Mouse (Mus musculus): ENCODE data around the gene Gm20388. TPM values are rescaled to one million over a fixed set of nuclear protein-coding genes. Genes with fewer than 3 reads are reported as not detected.

Gm20388 gene
- total RNA-seq, 2 experiments from 2014 or later = 1.3 to 8.5 TPM

GRCm38 (mm10) chr8:120478754-120479153, 568.1 kb downstream of the Gm20388 start:
- DNase-seq (ENCODE audit: low spot score in 2 of 2) = no peak

- DNase-seq (ENCODE audit: low spot score in 2 of 2) = no peak
These were observed 569.0 kb downstream of the Gm20388 start for GRCm38 (mm10) chr8:120479691-120480090.

GRCm38 (mm10) chr8:120482015-120482689, 571.5 kb downstream of the Gm20388 start:
- DNase-seq (ENCODE audit: low spot score in 2 of 2) = no peak

GRCm38 (mm10) chr8:120484460-120484859, 573.8 kb downstream of the Gm20388 start:
- DNase-seq (ENCODE audit: low spot score in 2 of 2) = no peak

- no peak for DNase-seq (ENCODE audit: low spot score in 2 of 2)
These were observed 574.5 kb downstream of the Gm20388 start for GRCm38 (mm10) chr8:120485116-120485515.

GRCm38 (mm10) chr8:120485551-120486476, 575.2 kb downstream of the Gm20388 start:
- DNase-seq (ENCODE audit: low spot score in 2 of 2) = no peak

DNA sequence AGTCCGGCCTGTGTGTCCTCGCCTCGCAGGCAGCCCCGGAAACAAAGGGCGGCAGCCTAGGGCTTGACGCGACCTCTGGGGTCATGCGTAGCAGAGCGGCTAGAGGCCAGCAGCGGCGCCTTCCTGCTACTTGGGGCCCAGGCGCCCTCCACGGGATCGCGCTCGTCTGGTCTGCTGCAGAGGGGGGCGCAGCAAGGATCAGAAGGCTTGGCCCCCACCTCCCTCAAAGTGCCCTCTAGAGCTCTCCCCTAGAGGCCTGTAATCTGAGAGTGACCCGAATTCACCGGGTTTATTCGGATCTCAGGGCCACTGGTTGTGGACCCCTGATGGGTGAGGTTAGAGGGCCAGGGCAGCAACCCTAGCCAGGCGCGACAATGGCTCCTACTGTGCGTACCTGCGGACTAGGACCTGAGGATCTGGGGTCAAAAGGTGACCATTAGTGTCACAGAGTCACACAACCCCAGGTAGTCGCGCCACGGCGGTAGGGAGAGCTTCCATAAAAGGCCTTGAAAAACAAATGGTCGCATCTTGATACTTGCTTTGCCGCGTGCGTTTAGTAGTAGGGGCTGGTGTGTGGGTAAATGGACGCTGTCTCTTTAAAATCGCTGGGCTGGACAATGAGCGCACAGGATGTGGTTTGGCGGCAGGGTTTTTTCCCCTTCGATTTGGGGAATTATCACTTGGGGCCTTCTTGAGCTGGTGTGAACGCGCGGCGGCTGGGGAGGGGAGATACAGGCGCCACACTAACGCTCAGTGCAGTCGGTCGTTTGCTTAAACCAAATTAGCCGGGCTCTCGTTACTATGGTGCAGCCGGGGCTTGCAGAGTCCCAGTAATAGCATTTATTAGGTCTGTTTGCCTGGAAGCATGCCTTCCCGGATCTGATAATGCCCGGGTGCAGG, 576.1 kb downstream of the Gm20388 start:
- peak in 1 of 2 experiments; percentile 53 for DNase-seq (ENCODE audit: low spot score in 2 of 2)

DNA sequence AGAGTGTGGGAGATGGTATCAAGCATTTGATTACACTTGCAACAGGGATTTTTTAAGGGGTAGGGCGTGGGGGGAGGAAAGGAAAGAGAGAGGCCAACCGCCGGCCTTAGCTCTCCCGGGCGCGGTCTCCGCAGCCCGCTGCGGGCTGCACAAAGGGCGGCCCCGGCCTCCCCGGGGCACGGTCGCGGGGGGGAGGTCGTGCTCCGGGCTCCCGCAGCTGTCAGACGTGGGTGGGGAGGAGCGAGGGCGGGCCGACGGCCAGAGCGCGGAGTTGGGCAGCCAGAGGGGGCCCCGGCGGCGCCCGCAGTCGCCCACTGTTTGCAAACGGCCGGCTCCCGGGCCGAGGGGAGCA, 576.7 kb downstream of the Gm20388 start:
- peak in 1 of 2 experiments; percentile 63 for DNase-seq (ENCODE audit: low spot score in 2 of 2)

- peak; percentile 68 to 72 for DNase-seq (ENCODE audit: low spot score in 2 of 2)
These were observed 577.3 kb downstream of the Gm20388 start for GRCm38 (mm10) chr8:120487729-120488510.

DNA sequence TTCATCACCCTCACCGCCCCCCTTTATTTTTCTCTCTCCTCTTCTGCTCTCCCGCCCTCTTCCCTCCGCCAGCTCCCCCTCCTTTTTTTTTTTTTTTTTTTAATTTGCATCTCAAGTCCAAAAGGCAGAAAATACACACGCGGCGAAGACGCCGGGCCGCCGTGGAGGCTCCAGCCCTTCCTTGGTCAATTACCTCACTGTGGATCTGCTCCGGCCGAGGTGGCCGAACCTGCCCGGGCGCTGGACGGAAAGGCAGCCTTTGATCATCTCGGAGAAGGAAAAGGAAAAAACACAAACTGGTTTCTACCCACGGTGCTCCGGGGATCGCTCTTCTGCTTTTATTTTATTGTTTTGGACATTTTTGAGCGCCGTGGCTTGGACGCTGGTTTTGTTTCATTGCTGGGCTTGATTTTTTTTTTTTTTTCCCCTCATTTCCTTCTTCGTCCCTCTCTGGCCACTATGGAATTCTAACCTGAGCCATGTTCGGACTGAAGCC, 578.0 kb downstream of the Gm20388 start:
- DNase-seq (ENCODE audit: low spot score in 2 of 2) = no peak

DNA sequence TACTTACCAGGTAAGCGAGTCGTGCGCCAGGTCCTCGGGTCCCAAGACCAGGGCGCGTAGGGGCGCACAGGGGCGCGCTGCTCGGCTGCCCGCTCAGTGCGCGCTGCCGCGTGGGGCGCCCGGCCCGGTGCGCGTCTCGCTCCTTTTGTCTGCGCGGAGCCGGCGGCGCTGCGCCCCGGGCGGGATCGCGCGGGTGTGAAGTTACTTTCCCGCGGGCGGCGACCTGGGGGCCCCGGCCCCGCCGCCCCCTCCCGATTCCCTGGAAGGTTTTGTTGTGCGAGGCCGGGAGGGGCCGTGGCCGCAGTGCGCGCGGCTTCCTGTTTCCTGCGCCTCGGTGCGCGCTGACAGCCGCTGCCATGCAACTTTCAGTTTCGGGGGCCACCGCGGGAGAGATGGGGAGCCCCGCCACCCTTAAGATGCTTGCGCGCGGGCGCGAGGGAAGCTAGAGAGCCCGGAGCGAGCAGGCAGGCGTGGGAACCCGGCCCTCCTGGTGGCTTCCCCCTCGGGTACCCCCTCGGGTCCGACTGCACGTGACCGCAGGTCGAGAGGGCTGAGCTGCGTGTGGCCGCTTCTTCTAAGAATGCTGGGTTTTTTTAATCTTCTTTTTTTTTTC, 578.6 kb downstream of the Gm20388 start:
- DNase-seq (ENCODE audit: low spot score in 2 of 2) = peak in 1 of 2 experiments; percentile 71

DNA sequence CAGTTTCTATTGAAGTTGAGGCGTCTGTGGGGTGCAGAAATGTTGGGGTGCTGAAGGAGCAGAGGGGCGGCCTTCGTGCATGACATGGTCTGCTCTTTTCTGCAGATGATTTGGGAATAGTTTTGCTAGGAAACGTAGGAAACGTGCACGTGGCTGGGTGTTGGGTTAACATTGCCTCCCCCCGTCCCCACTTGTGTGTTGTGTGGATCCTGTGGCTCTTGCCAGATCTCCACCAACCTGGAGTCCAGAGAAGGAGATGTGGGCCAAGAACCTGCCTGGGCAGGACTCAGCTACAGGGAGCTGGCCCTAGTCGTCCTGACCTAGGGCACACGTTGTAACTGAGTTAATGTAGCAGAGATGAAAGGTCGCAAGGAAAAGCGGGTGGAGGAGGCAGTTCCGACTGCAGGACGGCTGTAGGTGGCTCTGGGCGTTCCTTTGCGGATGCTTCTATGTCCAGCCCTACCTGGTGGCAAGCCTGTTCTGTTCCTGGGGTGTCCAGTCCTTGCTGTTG, 579.2 kb downstream of the Gm20388 start:
- no peak for DNase-seq (ENCODE audit: low spot score in 2 of 2)

DNA sequence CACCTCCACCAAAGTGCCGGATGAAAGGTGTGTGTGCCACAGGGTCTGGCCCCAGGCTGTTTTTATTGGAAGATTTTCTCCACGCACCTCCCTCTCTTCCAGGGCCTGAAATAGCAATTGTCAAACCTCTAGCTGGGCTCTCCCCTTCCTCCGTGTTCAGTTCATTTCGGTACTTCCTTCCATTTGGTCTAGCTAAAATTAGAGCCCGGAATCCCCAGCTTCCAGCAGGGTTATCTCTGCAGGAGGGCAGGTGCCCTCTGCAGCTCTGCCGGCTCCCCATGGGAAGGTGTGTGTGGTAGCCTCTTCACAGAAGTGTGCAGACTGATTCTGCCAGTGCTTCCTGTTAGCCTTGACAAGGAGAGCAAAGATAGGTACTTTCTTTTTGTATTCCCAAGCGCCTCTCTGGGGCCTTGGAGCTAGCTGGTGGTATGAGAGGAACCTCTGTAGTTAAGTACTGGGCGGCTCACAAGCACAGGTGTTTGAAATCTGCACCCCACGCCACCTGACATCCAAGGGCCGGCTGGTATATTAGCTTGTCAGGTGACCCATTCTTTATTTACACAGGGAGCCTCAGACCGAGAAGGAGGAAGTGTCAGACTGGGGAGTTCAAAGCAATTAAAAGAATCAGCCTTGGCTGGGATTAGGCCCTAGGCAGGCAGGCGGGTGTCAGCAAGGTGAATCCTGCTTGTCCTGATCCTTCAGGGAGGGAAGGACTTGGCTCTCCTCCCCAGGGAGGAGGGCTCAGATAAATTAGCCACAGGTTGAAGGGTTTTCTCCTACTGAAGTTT, 579.9 kb downstream of the Gm20388 start:
- no peak for DNase-seq (ENCODE audit: low spot score in 2 of 2)

DNA sequence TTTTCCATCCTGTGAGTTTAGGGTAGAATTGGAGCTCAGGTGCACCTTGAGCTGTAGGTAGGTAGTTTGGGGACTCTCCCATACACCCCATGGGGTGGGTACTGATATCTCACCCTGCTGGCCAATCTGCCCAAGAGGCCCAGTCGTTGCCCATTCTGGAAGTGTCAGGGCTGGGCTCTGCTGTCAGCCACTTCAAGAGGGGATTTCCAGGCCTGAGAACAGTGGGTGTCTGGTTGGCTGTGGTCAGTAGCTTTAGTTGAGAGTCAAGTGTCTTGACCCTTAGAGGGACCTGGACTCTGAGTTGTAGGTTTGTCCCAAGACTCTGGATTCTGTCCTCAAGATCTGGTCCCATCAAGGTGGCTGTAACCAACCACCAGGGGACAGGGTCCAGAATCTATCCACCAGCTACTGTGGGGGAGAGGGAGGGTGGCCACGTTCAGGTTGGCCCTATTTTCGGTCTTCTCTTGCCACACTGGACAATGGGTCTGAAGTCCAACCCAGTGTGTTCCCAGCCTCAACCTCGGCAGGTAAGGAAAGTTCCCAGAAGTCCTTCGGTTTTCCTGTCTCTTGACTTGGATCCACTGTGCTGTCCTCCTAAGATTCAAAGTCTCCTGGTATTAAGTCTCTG, 580.6 kb downstream of the Gm20388 start:
- no peak for DNase-seq (ENCODE audit: low spot score in 2 of 2)

DNA sequence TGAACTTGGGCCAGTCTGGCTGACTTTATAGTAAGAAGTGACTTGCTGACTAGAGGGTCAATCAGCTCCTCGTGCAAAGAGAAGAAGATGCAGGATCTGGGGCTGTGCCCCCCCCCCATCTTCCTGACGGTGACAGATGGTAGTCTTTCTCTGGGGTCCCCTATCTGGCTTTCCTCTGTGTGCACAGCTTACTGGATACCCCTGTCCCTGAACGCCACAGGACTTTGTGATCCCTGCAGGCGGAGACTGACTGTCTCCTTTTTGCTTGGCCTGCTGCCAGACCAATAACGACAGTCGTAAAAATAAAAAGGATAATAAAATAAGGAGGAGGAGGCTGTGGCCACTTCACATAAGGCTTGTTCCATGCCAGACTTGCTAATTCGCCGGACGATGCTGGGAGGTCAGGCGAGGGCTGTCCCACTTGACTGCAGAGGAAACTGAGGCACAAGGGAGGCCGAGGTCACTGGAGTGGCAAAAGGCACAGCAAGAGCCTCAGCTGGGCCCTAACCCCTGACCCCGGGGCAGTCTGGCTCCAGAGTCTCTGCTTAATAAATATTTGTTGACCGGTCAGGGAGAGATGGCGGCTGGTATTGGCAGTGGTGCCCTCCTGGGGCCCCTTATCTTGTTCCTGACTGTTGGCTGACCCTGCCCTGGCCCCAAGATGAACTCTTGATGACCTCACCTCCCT, 581.7 kb downstream of the Gm20388 start:
- no peak for DNase-seq (ENCODE audit: low spot score in 2 of 2)

DNA sequence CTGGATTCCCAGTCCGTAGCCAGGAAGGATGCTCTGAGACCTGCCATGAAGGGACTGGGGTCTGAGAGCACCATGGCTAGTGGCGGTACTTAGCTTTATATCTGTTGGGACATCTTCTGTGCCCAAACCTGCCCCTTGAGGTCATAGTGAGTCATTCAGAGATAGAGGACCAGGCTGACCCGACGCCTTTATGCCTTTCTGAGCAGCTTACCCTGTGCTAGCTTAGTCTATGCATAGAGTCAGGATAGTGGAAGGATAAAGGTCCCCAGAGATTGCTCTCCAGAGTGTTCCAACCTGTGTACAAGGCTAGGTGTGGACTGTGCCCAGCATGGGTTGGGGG, 582.2 kb downstream of the Gm20388 start:
- DNase-seq (ENCODE audit: low spot score in 2 of 2) = no peak

GRCm38 (mm10) chr8:120493508-120494464, 583.1 kb downstream of the Gm20388 start:
- no peak for DNase-seq (ENCODE audit: low spot score in 2 of 2)

Measured in adrenal gland, adult 18-20 months (tissue).